Mouse (Mus musculus) forebrain, embryonic 15.5 days (tissue): ENCODE measurements around the gene Fgfr2. TPM values are rescaled to one million over a fixed set of nuclear protein-coding genes. Genes with fewer than 3 reads are reported as not detected.
A peak's percentile ranks its signal among the peaks of the same experiment; 100 is the strongest.

ENCODE experiments used
- ATAC-seq: fragments of 200-750 bp; cut with Nextera tagmentation; replicated peaks from 2 replicates; pipeline ENCODE4 v1.8.0; 2017; ENCODE audit warnings: mild to moderate bottlenecking, moderate TSS enrichment, moderate library complexity
- H3K27ac ChIP-seq: fragments of 300-500 bp; sonication (generic); replicated peaks from 2 replicates; pipeline ENCODE4 v1.5.1; 2015; ENCODE audit warnings: mild to moderate bottlenecking, inconsistent platforms
- H3K27me3 ChIP-seq: fragments of 300-500 bp; sonication (generic); 2 replicates; pipeline ENCODE4 v1.6.1; 2015; ENCODE audit warnings: inconsistent platforms
- H3K36me3 ChIP-seq: fragments of 300-500 bp; sonication (generic); 2 replicates; pipeline ENCODE4 v1.6.1; 2015; ENCODE audit warnings: mild to moderate bottlenecking, inconsistent platforms
- H3K4me1 ChIP-seq: fragments of 300-500 bp; sonication (generic); 2 replicates; pipeline ENCODE4 v1.6.1; 2015; ENCODE audit warnings: inconsistent platforms
- H3K4me2 ChIP-seq: fragments of 300-500 bp; sonication (generic); replicated peaks from 2 replicates; pipeline ENCODE4 v1.6.1; 2015; ENCODE audit warnings: mild to moderate bottlenecking, inconsistent platforms
- H3K4me3 ChIP-seq: fragments of 300-500 bp; sonication (generic); 2 replicates; pipeline ENCODE4 v1.5.1; 2015; ENCODE audit warnings: mild to moderate bottlenecking, inconsistent platforms
- H3K9ac ChIP-seq: fragments of 300-500 bp; sonication (generic); replicated peaks from 2 replicates; pipeline ENCODE4 v1.6.1; 2015; ENCODE audit warnings: mild to moderate bottlenecking, inconsistent platforms
- H3K9me3 ChIP-seq: fragments of 300-500 bp; sonication (generic); 2 replicates; pipeline ENCODE4 v1.6.1; 2016; ENCODE audit warnings: inconsistent platforms
- WGBS: fragments of 180-500 bp; shearing (Covaris S2); methylation state at CpG from one replicate; pipeline ENCODE4 v1.1.7; 2015; ENCODE audit warnings: mixed read lengths; 5-methylcytosine and 5-hydroxymethylcytosine counted together
- polyA plus RNA-seq: library from polyadenylated mRNA; unstranded; fragments of >200 nt; fragmentation: Nextera tagmentation; extraction: Ambion mirVana; gene quantifications from 2 replicates; pipeline ENCODE4 v1.2.1, GENCODE M21; 2015

Gene Fgfr2
- polyA plus RNA-seq, 1 experiment from 2014 or later = 48.1 TPM

- Histone ChIP-seq H3K4me2 (no peak overlapping the region), H3K9ac (no peak overlapping the region), H3K4me1 (peaks cover 23% of the 10 kb centered on the region), H3K36me3 (peaks cover 19% of the 10 kb centered on the region), H3K27ac (no peak overlapping the region), H3K9me3 (no peaks in the 10 kb centered on the region), H3K4me3 (no peak overlapping the region), H3K27me3 (no peaks in the 10 kb centered on the region)
- 85% methylated on average over 7 of the region's 7 CpGs for WGBS
- ATAC-seq = no peak
Observed at GRCm38 (mm10) chr7:132776338-132777111, 346.6 kb downstream of the Fgfr2 start.

- no peaks in the 10 kb centered on the region for H3K27me3 ChIP-seq
- H3K27ac ChIP-seq = no peak overlapping the region
- 97% methylated on average over 10 of the region's 10 CpGs for WGBS
- ATAC-seq = no peak
- H3K36me3 ChIP-seq = peaks cover 21% of the 10 kb centered on the region
- no peak overlapping the region for H3K9ac ChIP-seq
- H3K9me3 ChIP-seq = no peaks in the 10 kb centered on the region
- H3K4me2 ChIP-seq = no peak overlapping the region
- H3K4me1 ChIP-seq = peaks cover 18% of the 10 kb centered on the region
- H3K4me3 ChIP-seq = no peak overlapping the region
Observed at GRCm38 (mm10) chr7:132775922-132776321, 347.2 kb downstream of the Fgfr2 start.

- Histone ChIP-seq H3K27ac (no peak overlapping the region), H3K36me3 (peaks cover 21% of the 10 kb centered on the region), H3K9me3 (no peaks in the 10 kb centered on the region), H3K4me3 (no peak overlapping the region), H3K27me3 (no peaks in the 10 kb centered on the region), H3K9ac (no peak overlapping the region), H3K4me2 (no peak overlapping the region), H3K4me1 (peaks cover 12% of the 10 kb centered on the region)
- WGBS = 86% methylated on average over 5 of the region's 5 CpGs
- ATAC-seq = no peak
Observed at GRCm38 (mm10) chr7:132775333-132775732, 347.8 kb downstream of the Fgfr2 start.

DNA sequence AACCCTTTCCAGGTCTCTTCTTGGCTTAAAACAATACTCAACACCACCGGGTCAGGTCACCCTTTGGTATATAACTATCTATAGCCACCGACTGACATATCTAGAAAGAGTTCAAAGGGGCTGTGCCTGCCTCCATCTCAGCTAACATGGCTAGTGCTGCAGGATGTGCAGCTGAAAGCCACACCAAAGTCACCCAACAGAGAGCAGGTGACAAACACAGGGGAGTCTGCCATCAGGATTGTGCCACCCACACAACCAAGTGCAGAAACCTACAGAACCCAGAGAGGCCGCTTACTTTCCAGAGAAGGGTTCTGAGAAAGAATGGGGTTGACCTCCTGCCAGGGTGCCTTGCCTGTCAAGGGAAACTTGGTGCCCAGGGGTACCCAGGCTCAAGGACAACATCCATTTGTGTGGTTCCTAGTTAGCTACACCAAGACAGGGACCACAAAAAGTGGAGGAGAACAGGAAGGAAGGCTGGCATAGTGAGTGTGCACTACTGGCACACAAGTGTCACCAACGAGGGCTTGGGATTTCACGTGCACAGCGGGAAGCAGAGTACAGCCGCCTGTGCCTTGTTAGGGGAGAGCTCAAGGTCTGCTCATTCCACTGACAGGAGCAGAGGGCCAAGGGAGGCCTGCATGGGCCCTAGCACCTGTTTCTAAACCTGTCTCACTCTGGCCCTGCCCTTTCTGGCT, 350.0 kb downstream of the Fgfr2 start:
- no peak overlapping the region for H3K4me2 ChIP-seq
- ATAC-seq = no peak
- peaks cover 18% of the 10 kb centered on the region for H3K36me3 ChIP-seq
- no peak overlapping the region for H3K9ac ChIP-seq
- H3K27ac ChIP-seq = no peak overlapping the region
- 88% methylated on average over 7 of the region's 7 CpGs for WGBS
- no peaks in the 10 kb centered on the region for H3K27me3 ChIP-seq
- H3K9me3 ChIP-seq = no peaks in the 10 kb centered on the region
- H3K4me1 ChIP-seq = peaks cover 14% of the 10 kb centered on the region
- H3K4me3 ChIP-seq = no peak overlapping the region

- ATAC-seq = no peak
- no peak overlapping the region for H3K4me3 ChIP-seq
- no peak overlapping the region for H3K9ac ChIP-seq
- H3K9me3 ChIP-seq = no peaks in the 10 kb centered on the region
- H3K27ac ChIP-seq = no peak overlapping the region
- no peak overlapping the region for H3K4me2 ChIP-seq
- 90% methylated on average over 5 of the region's 5 CpGs for WGBS
- peaks cover 21% of the 10 kb centered on the region for H3K4me1 ChIP-seq
- no peaks in the 10 kb centered on the region for H3K27me3 ChIP-seq
- H3K36me3 ChIP-seq = peaks cover 12% of the 10 kb centered on the region
Observed at GRCm38 (mm10) chr7:132772440-132772839, 350.7 kb downstream of the Fgfr2 start.

DNA sequence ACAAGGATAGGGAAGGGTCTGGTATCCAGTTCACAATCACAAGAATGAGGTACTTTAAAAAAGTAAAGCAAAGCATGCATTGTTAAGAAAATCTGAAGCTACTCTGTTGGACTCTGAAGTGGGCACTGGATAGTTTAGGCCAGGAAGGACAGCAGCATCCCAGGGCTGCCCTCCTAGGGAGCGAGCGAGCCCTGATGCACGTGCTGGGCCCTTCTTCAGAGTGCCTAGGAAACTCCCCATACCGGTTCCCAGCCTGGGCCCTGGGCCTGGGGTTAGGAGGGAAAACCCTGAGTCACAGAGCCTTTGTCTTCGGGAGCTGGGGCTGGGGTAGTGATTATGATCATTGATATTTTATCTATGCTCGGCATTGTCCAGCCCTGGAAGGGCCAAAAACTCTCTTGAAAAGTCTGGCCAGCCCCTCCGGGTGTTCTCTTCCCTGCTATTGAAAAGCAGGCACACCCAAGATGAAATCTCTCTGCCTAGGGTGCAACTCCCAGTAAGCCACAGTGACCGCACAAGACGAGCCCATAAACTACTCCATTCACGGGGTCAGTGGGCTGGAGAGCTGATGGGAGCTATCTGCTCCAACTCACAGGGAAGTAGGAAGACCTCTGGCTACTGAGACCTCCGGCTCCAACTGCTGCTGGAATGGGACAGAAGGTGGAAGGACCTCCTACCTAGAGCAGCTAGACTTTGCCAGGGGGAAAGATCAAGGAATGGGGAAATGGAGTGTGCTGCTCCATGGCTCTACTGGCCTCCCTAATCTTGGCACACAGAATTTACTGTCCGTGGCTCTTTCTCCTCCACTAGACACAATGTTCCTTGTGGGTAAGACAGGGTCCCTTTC, 354.4 kb downstream of the Fgfr2 start:
- peaks cover 3% of the 10 kb centered on the region; the same call in 1 of the 2 replicates for H3K36me3 ChIP-seq
- no peak overlapping the region for H3K4me3 ChIP-seq
- no peak overlapping the region for H3K4me2 ChIP-seq
- 78% methylated on average over 12 of the region's 12 CpGs for whole genome bisulfite sequencing
- no peaks in the 10 kb centered on the region for H3K9me3 ChIP-seq
- H3K27ac ChIP-seq = peak overlapping the region; percentile 93
- peaks cover 44% of the 10 kb centered on the region for H3K4me1 ChIP-seq
- H3K9ac ChIP-seq = no peak overlapping the region
- H3K27me3 ChIP-seq = no peaks in the 10 kb centered on the region
- no peak for ATAC-seq

- Histone ChIP-seq H3K9me3 (no peaks in the 10 kb centered on the region), H3K27ac (peak overlapping the region; percentile 93), H3K36me3 (peaks cover 3% of the 10 kb centered on the region), H3K9ac (no peak overlapping the region), H3K4me3 (no peak overlapping the region), H3K27me3 (no peaks in the 10 kb centered on the region), H3K4me1 (peaks cover 44% of the 10 kb centered on the region), H3K4me2 (no peak overlapping the region)
- 43% methylated on average over 4 of the region's 4 CpGs for WGBS
- ATAC-seq = peak; percentile 57
Observed at GRCm38 (mm10) chr7:132767999-132768370, 355.2 kb downstream of the Fgfr2 start.

- 7% methylated on average over 12 of the region's 12 CpGs for WGBS
- peaks cover 3% of the 10 kb centered on the region for H3K36me3 ChIP-seq
- H3K27ac ChIP-seq = peak overlapping the region; percentile 93
- H3K4me2 ChIP-seq = no peak overlapping the region
- no peaks in the 10 kb centered on the region for H3K27me3 ChIP-seq
- H3K9ac ChIP-seq = no peak overlapping the region
- no peak overlapping the region for H3K4me3 ChIP-seq
- H3K4me1 ChIP-seq = peaks cover 44% of the 10 kb centered on the region
- H3K9me3 ChIP-seq = no peaks in the 10 kb centered on the region
- ATAC-seq = peak; percentile 89
Observed at GRCm38 (mm10) chr7:132767233-132767998, 355.7 kb downstream of the Fgfr2 start.

DNA sequence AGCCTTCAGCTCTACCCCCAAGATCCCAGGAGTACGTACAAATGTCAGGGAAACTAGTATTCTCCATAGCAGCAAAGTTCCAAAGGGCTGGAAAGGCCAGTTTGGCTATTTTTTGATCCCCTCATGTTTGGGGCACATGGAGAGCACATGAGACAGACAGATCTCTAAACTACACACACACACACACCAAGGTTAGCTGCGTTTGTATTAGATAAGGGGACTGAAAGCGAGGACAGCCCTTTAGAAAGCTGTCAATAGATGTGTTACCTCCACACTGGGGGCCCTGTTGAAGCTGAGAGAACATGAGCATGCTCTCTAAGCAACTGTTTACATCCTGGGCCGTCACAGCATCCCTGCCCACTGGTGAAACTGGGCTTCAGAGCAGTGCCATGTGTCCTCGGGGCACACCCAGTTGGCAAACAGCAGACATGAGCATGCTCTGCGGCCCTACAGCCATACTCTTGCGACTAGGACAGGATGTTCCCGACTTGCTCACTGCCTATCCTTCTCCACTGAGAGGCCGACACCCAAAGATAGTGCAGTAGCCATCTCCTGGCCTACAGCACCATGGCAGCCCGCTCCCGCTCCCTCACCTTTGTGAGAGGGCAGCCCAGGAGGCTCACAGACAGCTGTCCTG, 356.8 kb downstream of the Fgfr2 start:
- Histone ChIP-seq H3K9me3 (no peaks in the 10 kb centered on the region), H3K4me2 (no peak overlapping the region), H3K4me1 (peaks cover 40% of the 10 kb centered on the region), H3K36me3 (no peaks in the 10 kb centered on the region; the same call in 1 of the 2 replicates), H3K9ac (no peak overlapping the region), H3K27ac (peak overlapping the region; percentile 93), H3K27me3 (no peaks in the 10 kb centered on the region), H3K4me3 (no peak overlapping the region)
- 70% methylated on average over 11 of the region's 11 CpGs for WGBS
- 0 out of 2 replicates have a peak, but pooled peaks have one; percentile 24 for ATAC-seq

DNA sequence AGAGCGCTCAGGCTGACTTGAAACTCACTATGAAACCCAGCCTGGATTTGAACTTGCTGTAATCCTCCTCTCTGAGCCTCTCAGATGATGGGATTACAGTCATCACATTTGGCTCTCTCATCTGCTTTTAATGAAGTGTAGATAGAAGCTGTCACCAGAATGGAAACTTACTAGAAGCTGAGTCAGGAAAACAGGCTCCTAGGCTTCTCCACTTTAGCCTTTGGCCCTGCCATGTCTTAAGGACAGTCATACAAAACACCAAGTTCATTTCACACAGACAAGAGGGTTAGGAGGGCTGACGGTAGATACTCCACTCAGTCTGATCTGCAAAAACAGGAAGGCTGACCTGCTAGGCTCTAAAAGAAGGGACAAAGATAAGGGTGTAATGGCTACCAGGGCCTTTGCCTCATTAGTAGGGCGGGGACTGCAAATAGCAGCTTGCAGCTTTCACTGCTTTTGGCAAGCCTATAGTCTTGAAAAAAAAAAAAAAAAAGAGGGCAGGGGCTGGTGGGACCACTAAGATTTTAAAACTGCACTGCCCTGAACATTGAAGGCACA, 357.4 kb downstream of the Fgfr2 start:
- no peak overlapping the region for H3K4me3 ChIP-seq

More for the DNA sequence above, 357.4 kb downstream of the Fgfr2 start:
- Histone ChIP-seq H3K4me1 (peaks cover 40% of the 10 kb centered on the region), H3K9ac (no peak overlapping the region), H3K27ac (peak overlapping the region; percentile 93), H3K4me2 (no peak overlapping the region), H3K36me3 (no peaks in the 10 kb centered on the region; the same call in 1 of the 2 replicates), H3K9me3 (no peaks in the 10 kb centered on the region), H3K27me3 (no peaks in the 10 kb centered on the region)
- ATAC-seq = no peak
- 54% methylated on average over 3 of the region's 3 CpGs for WGBS
